Mouse (Mus musculus) c-Kit-negative CD71-positive TER-119-positive erythroid progenitor cells, embryonic 14.5 days (primary cell): ENCODE results near the gene Abhd6.

ENCODE experiments used
- DNase-seq: peaks from one replicate; pipeline ENCODE4 v3.0.0-alpha.2; 2013; ENCODE audit warnings: low read depth, low spot score

Gene Abhd6

DNA sequence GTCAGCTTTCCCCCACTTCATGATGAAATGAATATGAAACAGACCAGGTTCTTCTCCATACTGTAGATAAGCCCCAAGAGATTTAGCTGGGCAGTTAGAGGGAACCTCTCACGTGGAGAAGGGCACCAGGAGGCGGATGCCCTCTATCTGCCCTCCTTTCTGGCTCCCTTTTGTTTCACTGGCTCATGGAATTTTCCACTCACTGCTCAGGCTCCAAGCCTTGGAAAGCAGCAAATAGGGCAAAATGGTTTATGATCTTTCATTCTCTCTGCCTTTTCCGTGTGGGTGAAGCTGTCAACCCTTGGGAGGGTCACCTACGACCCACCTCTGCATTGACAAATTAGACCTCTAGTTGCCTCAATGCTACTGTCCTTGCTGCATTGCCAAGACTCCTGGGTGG, 27.8 kb downstream of the Abhd6 start:
- DNase-seq: no peak

- no peak for DNase-seq
Measured at GRCm38 (mm10) chr14:8032087-8032944, 29.6 kb downstream of the Abhd6 start.

- DNase-seq: no peak
Measured at GRCm38 (mm10) chr14:8034561-8034960, 31.9 kb downstream of the Abhd6 start.

DNA sequence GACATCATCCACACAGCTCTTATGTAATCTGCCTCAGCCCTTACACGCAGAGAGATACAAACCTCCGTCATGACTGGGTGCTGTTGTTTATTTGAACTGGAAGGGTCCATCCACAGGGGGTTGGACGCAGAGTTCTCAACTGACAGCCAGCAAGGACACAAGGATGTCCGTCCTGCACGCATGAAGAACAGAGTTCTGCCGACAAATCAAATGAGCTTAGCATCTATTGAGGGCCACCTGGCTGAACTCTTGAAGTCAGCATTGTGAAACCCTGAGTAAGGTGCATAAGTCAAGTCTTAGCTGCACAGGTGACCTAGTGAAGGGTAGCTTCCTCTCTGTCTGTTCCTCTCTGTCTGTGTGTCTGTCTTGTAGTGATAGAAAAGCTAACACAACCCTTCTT, 33.2 kb downstream of the Abhd6 start:
- no peak for DNase-seq

- no peak for DNase-seq
Measured at GRCm38 (mm10) chr14:8036406-8036805, 33.7 kb downstream of the Abhd6 start.

GRCm38 (mm10) chr14:8038150-8038549, 35.4 kb downstream of the Abhd6 start:
- DNase-seq: no peak

DNA sequence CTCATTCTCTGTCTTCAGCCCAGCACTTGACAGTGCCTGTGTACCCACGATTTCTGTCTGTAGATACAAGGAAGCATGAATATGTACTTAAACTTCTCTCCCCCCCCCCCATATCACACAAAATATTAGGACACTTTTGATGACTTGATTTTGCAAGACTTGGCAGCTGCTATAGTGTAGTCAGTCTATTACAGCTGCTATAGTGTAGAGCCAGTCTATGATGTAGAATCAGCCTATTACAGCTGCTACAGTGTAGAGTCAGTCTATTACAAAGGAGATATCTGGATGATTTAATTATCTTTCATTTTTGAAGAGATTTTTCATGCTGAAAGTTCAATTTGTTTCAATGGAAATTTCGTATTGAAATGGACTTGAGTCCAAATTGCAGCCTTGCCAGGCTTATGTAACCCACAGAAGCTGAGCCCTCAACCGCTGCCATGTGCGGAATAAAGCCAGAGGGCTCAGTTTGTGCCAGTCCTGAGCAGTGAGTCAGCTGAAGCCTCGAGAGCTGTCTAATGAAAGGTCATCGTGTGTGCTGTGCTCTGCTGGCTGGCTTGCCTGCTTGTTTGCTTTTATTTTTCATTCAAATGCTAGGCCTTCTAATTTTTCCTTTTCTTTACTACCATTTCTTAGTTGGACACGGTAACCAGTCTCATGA, 36.2 kb downstream of the Abhd6 start:
- no peak for DNase-seq

DNA sequence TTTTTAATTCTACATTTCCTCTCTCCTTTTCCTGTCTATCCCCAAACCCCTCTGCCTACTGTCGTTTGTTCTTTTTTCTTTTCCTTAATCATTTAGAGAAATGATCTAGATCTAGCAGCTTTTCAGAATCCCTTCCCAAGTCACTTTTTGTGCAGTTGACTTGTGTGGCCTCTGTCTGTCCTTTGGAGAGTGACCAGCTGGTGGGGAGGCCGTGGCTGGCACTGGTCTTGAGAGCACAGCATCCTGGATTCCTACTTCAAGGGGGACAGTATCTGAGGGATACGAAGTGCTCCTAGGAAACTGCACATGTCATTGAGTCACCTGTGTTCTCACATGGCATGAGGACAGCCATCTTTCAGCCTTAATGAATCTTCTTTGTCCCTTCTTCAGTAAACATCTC, 37.5 kb downstream of the Abhd6 start:
- DNase-seq: no peak

DNA sequence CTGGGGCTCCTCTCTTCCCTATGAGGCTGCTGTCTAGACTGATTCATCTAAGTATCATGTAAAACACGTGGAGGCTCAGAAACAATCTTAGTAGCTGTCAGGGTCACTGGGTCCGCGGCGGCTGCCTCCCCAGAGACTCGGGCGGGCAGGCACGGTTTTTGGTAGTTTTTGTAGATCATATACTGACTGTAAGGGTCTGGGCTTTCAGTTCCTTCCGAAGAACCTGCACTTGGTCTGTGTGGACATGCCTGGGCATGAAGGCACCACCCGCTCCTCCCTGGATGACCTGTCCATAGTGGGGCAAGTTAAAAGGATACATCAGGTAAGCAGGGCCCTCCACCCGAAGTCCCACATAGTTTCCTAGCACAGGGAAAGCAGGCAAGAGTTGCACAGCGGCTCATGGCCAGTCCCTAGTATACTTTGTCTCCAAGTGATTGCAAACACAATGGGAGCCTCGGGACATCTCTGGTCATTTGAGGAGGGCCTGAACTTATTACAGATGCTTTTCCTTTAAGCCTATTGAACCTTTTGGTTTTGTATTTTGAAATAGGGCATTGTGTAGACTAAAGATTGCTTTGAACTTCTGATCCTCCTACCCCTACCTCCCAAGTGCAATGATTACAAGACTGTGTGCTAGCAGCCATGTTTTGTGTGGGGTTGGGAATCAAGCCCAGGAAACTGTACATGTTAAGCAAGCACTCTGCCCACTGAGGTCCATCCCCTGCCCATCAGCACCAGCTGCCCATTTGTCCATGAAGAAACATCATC, 38.4 kb downstream of the Abhd6 start:
- no peak for DNase-seq

GRCm38 (mm10) chr14:8042120-8042519, 39.4 kb downstream of the Abhd6 start:
- no peak for DNase-seq

DNA sequence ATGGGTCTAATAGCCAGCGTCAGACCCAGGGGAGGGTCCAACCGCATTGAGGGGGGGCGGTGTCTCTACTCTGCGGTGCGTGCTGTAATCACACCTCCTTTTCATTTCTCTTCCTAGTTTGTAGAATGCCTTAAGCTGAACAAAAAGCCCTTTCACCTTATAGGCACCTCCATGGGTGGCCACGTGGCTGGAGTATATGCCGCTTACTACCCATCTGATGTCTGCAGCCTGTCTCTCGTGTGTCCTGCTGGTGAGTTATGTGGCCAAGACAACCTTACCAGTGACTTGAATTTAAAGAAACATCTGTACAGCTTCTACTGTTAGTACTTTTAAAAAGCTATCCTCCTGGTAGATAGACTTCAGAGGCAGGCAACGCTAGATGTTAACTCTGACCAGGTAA, 39.9 kb downstream of the Abhd6 start:
- DNase-seq: no peak

GRCm38 (mm10) chr14:8044330-8044729, 41.6 kb downstream of the Abhd6 start:
- peak; percentile 13 for DNase-seq

DNA sequence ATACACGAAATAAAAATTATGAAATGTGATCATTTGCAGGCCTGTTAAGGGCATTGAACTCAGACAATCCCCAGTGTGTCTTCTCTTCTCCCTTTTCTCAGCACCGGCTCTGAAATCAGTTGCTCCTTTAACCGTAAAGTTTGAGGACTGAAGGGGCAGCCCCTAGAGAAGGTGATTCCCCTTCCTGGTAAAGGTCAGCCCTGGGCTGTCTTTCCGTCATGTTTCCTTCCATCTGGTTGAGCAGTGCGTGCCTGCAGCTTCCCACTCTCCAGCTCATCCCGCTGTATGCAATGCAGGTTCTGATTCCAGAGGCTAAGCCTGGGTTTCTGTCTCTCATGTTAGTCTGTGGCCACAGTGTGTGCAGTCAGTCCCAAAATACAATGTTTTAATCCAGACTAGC, 42.1 kb downstream of the Abhd6 start:
- DNase-seq: no peak

DNA sequence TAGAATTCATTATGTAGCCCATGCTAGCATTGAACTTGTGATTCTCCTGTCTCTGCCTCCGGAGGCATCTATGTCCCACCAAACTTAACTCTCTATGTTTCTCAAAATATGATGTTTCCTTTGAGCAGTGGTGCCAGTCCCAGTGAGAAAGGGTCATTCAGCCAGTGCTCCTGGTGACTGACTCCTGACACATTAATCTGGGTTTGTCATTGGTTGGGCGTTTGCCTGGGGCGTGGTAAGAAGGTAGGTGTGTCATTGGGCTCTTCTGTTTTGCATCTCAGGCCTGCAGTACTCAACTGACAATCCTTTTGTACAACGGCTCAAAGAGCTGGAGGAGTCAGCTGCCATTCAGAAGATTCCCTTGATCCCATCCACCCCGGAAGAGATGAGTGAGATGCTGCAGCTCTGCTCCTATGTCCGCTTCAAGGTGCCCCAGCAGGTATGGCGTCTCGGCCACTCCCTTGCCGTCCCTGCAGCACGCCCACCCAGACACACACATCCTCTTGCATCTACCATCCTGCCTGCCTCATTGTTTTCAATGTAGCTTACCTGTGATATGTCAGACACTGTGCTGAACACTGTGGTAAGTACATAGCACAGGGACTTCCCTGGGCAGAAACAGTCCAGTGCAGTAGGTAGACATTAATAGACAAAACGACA, 42.6 kb downstream of the Abhd6 start:
- DNase-seq: no peak

DNA sequence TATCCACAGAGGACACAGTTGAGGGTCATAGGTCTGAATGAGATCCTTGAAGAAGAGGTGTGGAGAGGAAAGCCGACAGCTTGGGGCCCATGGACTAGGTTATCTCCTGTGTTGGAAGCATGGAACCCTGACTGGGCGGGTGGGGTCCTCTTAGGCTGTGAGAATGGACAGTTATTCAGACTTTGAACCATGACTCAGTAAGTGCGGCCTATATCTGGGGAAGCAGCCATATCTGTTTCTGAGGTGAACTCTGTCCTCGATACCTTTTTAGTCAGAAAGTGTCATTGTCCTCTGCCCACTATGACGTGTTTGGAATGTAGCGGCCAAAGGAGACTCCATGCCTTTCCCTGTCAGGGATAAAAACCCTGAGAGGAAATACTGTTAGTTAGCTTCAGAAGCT, 44.1 kb downstream of the Abhd6 start:
- DNase-seq: no peak

DNA sequence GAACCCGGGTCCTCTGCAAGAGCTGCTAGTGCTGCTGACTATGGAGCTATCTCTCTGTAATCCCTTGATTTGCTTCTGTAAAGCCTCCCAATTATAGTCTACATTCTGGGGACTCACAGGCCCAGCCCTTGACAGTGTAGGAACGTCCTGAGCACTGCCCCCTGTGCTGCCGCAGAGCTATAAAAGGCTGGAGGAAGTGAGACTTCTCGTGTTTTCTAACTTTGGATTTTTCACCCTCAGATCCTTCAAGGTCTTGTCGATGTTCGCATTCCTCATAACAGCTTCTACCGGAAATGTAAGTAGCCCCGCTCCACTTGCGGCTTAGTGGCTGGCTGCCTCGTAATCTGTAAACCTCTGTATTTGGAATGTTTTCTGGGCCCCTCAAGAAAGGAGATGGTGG, 46.6 kb downstream of the Abhd6 start:
- DNase-seq: no peak

- DNase-seq: no peak
Measured at GRCm38 (mm10) chr14:8051869-8052268, 49.2 kb downstream of the Abhd6 start.

GRCm38 (mm10) chr14:8052661-8053060, 50.0 kb downstream of the Abhd6 start:
- no peak for DNase-seq

- no peak for DNase-seq
Measured at GRCm38 (mm10) chr14:8054310-8055102, 51.8 kb downstream of the Abhd6 start.

GRCm38 (mm10) chr14:8056076-8056475, 53.4 kb downstream of the Abhd6 start:
- DNase-seq: no peak

- no peak for DNase-seq
Measured at GRCm38 (mm10) chr14:8059938-8060337, 57.2 kb downstream of the Abhd6 start.
